Mouse (Mus musculus) liver, adult 2 months (tissue): Measurements from ENCODE around the gene Pdxp.

Experiments used
- CTCF ChIP-seq: fragments of 200-500 bp; IDR thresholded peaks from 2 replicates; pipeline ENCODE4 v1.5.1; 2011; ENCODE audit warnings: low read depth, low read length, control low read depth
- POLR2A ChIP-seq: fragments of 200-500 bp; IDR thresholded peaks from 2 replicates; pipeline ENCODE4 v1.6.1; 2011; ENCODE audit warnings: low read length, control low read depth; ENCODE audit not compliant: insufficient read depth; ENCODE audit errors: extremely low read depth

GRCm38 (mm10) chr15:78876991-78877809 lies 36.5 kb upstream of the Pdxp start, which contains the start of gene Gga1:
- TF ChIP-seq POLR2A (peak; percentile 50; the same call in 1 of the 2 replicates), CTCF (0 out of 2 replicates have a peak, but pooled peaks have one; percentile 12)
